Mouse (Mus musculus) embryonic fibroblast, embryonic 13.5 days (primary cell): ENCODE data around the gene Arhgap31. TPM values are rescaled to one million over a fixed set of nuclear protein-coding genes. Genes with fewer than 3 reads are reported as not detected.

Source experiments
- H3K27ac ChIP-seq: 2 replicates; pipeline ENCODE4 v1.5.1; 2012; ENCODE audit warnings: low read length, control low read depth, inconsistent platforms; ENCODE audit not compliant: insufficient read depth
- H3K4me1 ChIP-seq: 2 replicates; pipeline ENCODE4 v1.6.1; 2011; ENCODE audit warnings: low read length; ENCODE audit not compliant: control insufficient read depth, insufficient read depth
- H3K4me3 ChIP-seq: 2 replicates; pipeline ENCODE4 v1.5.1; 2011; ENCODE audit warnings: mild to moderate bottlenecking, control low read depth, low read length; ENCODE audit not compliant: insufficient read depth
- CTCF ChIP-seq: IDR thresholded peaks from 2 replicates; pipeline ENCODE4 v1.5.1; 2011; ENCODE audit warnings: mild to moderate bottlenecking, control low read depth, low read length, moderate library complexity, borderline replicate concordance; ENCODE audit not compliant: insufficient read depth
- POLR2A ChIP-seq: IDR thresholded peaks from 2 replicates; pipeline ENCODE4 v1.6.1; 2011; ENCODE audit warnings: low read depth, mild to moderate bottlenecking, control low read depth, low read length, moderate library complexity
- polyA plus RNA-seq: library from polyadenylated mRNA; stranded (reverse); fragments of >200 nt; gene quantifications from 2 replicates; pipeline ENCODE4 v1.2.4, GENCODE M21; 2011; ENCODE audit warnings: low read depth; ENCODE audit not compliant: missing spikeins, insufficient read length

The Arhgap31 gene
- polyA plus RNA-seq, 1 experiment, result 27.7 TPM

GRCm38 (mm10) chr16:38705531-38706281 lies 7.4 kb downstream of the Arhgap31 start:
- Histone ChIP-seq H3K27ac (peak overlapping the region; percentile 6; the same call in 1 of the 2 replicates), H3K4me1 (peaks cover 5% of the 10 kb centered on the region; the same call in 1 of the 2 replicates), H3K4me3 (no peak overlapping the region)
- TF ChIP-seq CTCF, result no peak
- no peak for TF ChIP-seq POLR2A

DNA sequence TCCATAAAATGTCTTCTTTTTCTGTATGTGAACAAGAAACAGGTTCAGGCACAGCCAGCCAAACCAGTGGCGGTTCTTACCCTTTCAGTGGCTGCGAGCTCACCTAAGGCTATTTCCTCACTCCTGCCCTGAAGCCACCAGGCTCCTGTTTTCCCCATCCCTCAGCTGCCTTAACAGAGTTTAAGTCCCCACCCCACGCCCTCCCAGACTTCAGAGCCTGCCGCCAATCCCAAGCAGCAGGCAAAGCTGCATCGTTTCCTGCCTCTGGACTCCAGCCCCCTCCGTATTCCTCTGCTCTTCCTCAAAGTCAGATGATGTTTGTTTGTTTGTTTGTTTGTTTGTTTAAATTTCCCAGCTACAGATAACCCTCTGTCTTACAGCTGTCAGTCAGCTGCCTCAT lies 9.6 kb downstream of the Arhgap31 start:
- H3K4me3 ChIP-seq, result no peak overlapping the region
- no peak for TF ChIP-seq POLR2A
- no peak for TF ChIP-seq CTCF
- peaks cover 2% of the 10 kb centered on the region; the same call in 1 of the 2 replicates for H3K4me1 ChIP-seq
- H3K27ac ChIP-seq, result no peak overlapping the region

DNA sequence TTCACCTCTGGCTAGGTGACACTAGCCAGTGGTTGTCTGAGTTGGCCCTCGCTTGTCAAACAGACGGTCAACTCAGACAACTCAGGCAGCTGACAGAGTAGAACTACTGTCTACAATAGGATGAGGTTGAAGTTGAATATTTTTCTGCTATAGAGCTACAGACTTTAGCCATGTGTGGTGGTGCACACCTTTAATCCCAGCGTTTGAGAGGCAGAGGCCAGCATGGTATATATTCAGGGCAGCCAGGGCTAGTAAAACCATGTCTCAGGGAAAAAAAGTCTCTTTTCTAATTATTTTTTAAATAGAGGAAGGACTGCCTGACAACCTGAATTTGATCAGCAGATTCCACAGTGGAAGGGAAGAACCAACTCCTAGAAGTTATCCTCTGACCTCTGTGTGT lies 10.8 kb downstream of the Arhgap31 start:
- Histone ChIP-seq H3K4me1 (peaks cover 2% of the 10 kb centered on the region; the same call in 1 of the 2 replicates), H3K4me3 (no peak overlapping the region), H3K27ac (no peak overlapping the region)
- TF ChIP-seq POLR2A, result no peak
- TF ChIP-seq CTCF, result no peak

- no peak for TF ChIP-seq POLR2A
- TF ChIP-seq CTCF, result no peak
Observed at GRCm38 (mm10) chr16:38701492-38702185, 11.4 kb downstream of the Arhgap31 start.

DNA sequence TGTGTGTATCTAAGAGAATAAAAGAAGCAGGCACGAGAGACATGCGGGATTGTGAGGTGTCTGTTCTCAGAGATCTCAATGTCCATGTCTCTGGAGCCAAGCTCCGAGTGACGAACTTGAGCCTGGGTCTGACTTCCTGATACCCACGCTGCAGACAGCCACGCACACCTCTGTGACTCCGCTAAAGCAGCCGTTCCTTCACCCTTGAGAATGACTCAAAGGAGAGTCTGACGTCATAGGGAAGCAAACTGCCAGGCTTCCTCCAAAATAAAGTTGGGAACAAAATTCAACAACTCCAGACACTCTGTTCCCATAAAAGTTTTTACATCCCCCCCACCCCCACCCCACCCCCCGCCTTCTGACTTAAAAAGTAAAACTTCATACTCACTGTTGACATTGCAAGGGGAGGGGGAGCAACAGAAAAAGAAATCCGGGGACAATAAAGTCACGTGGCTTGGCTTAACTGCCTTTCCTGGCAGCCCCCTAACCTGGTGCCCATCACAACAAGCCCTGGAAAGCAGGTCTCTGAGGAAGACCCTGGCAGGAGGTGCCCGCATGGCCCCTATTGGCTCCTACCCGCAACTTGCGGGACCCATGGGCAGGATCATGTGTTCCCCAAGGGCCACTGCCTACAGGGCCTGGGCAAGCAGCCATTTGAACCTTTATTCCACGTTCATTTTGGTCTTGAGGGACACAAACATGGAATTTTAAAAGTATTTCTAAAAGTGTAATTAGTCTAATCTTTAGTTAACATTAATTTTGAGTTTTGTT lies 12.5 kb downstream of the Arhgap31 start:
- H3K27ac ChIP-seq, result no peak overlapping the region

More at GRCm38 (mm10) chr16:38701492-38702185, 11.4 kb downstream of the Arhgap31 start:
- Histone ChIP-seq H3K27ac (no peak overlapping the region), H3K4me3 (no peak overlapping the region), H3K4me1 (peaks cover 2% of the 10 kb centered on the region; the same call in 1 of the 2 replicates)

GRCm38 (mm10) chr16:38697611-38698010 lies 15.5 kb downstream of the Arhgap31 start:
- TF ChIP-seq CTCF, result no peak
- no peak for TF ChIP-seq POLR2A
- Histone ChIP-seq H3K4me1 (peaks cover 11% of the 10 kb centered on the region), H3K27ac (no peak overlapping the region), H3K4me3 (no peak overlapping the region)

More for the DNA sequence above, 12.5 kb downstream of the Arhgap31 start:
- Histone ChIP-seq H3K4me3 (no peak overlapping the region), H3K4me1 (peaks cover 4% of the 10 kb centered on the region)
- TF ChIP-seq POLR2A, result no peak
- TF ChIP-seq CTCF, result no peak

DNA sequence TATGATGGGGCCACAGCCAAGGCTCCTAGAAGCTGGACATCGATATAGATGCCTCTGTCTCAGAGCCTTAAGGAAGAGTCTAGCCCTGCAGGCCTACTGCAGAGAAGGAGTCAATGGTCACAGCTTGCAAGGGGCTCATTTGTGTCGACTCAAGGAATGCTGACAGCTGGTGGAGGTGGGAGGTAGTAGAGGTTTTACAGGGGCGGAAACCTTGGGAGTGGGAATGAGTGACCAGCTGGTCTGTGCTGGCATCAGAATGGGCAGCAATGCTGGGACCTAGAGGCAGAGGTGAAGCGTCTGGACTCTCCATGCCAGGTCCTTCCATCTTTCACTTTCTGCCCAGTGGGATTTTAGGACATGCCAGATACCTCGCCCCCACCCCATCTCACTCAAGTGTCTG lies 17.5 kb downstream of the Arhgap31 start:
- H3K4me3 ChIP-seq, result no peak overlapping the region
- peaks cover 11% of the 10 kb centered on the region for H3K4me1 ChIP-seq
- TF ChIP-seq CTCF (no peak), POLR2A (no peak)
- peak overlapping the region; percentile 82 for H3K27ac ChIP-seq

DNA sequence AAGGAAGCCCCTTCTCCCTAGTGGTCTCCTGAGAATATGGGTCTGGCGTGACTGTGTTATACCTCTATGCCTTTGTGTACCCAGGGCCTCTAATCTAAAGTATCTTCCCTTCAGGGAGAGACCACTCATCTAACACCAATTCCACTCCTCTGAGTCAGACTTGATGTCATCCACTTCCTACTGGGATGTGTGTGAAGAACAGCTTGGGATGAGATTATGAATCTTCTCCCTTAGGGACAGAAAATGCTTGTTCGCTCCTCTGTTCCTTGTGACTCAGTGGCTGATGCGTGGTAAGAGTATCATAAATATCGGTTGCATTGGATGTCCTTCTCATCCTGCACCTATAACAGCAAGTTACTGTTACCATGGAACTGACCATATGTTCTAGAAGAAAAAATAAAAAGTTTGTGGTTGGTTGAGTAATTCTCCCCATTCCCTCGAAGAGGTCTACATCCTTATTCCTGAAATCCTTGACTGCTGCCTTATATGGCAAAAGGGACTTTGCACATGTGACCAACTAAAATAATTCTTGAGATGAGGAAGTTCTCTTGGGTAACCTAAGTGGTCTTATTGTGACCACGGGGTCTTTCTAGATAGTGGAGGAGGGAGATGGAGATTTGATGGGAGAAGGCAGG lies 18.1 kb downstream of the Arhgap31 start:
- peaks cover 11% of the 10 kb centered on the region for H3K4me1 ChIP-seq
- H3K4me3 ChIP-seq, result no peak overlapping the region
- H3K27ac ChIP-seq, result peak overlapping the region; percentile 82
- TF ChIP-seq POLR2A (no peak), CTCF (no peak)

- no peak for TF ChIP-seq POLR2A
- no peak for TF ChIP-seq CTCF
- H3K27ac ChIP-seq, result no peak overlapping the region
- peaks cover 17% of the 10 kb centered on the region for H3K4me1 ChIP-seq
- H3K4me3 ChIP-seq, result no peak overlapping the region
Observed at GRCm38 (mm10) chr16:38690501-38690900, 22.6 kb downstream of the Arhgap31 start.

DNA sequence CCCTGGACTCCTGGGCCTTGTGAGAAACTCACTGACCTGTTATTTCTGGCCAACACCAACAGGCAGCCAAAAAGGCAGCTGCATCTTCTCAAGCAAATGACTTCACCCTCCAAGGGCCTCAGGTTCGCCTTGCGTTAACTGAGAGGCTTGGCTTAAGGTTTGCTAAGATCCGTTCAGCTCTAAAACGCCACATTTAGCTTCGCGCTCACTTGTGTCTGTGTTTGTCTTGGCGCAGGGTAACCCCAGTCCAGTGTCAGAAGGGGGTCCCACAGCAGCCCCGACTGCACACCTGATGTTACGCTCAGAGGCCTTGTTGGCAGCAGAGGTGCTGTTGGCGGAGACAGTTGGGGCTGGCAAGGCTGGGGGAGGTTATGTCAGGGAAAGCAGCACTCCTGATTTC lies 23.3 kb downstream of the Arhgap31 start:
- Histone ChIP-seq H3K4me3 (no peak overlapping the region), H3K4me1 (peaks cover 15% of the 10 kb centered on the region), H3K27ac (no peak overlapping the region)
- no peak for TF ChIP-seq CTCF
- no peak for TF ChIP-seq POLR2A
